Mouse (Mus musculus): ENCODE results near the gene Coq4.

Coq4 gene

DNA sequence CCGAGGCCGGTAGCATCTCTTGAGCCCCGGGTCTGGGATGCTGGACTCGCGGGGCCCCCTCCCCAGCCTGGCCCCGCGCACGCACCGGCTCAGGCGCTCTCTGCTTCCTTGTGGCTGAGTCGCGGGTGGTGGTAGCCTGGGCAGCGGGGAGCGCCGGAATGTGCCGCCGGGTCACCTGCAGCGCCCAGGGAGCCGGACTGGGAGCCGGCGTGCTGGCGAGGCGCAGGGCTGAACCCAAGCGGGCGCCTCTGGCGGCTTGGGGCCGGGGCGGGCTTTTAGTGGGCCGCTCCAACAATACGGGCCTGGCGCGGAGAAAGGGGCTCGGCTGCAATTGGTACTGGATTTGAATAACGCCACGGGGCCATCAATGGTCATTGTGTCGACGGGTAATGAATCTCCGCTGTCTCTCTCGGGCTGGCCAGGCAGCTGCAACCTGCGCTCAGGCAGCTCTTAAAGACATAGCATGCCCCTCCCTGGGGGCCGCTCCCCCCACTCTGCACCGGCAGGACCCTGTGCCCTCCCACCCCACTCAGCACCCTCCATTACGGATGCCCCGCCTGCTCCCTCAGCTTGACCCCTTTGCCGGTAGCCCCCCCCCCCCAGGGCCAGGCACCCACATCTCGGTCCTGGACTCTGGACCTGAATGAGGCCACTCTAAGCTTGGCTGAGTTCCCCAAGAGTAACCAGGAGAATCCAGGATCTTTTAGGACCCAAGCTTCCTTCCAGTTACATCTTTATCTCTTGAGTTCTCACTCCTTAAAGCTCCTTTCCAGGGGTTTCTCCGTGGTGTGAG, 59.0 kb downstream of the Coq4 start:
- DNase-seq (ENCODE audit: low spot score), result no peak

DNA sequence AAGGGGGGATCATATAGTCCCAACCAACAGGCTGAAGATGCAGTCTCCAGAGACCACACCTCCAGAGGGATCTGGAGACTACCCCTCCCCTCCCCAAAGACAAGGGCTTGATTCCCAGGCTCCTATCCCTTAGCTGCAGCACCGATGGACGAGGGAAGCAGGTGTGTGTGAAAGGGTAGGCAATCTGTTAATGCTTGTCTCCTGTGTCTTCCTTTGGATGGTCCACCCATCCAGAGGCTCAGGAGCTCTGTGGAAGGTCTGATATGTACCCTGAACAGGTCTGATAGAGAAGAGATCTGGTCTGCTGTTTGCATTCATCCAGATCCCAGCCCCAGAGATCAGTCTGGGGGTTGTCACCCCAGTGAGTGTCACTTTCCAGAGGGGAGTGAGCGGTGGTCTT, 59.6 kb downstream of the Coq4 start:
- DNase-seq (ENCODE audit: low spot score), result no peak

Measured in adipocyte (in vitro differentiated cells).